Mouse (Mus musculus): ENCODE measurements around the gene Nap1l2.
"Not testable (repeated sequence)": the region's sequence is repeated elsewhere in the genome, so short reads cannot be mapped to it uniquely, and the experiment has no call there.

Gene Nap1l2

DNA sequence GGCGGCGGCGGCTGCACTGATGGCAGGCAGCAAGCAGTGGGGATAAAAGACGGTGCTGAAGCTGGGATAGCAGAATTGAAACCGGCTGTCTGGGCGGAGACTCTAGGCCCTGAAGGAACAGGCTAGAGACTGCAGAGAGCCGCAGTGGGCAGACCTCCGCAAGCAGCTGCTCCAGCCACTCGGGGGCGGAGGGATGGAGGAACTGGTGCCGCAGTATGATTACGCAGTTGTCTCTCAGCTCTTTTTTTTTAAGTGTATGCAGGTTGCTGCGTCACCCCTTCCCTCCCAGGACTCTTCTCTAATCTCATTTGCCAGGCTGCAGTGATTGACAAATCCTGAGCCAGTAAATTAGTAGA, at the start of gene Nap1l2:
TSS of gene Nap1l2 (minus strand) at position 210 of the 356 bp plus-strand sequence.
- DNase-seq (ENCODE audit: low spot score in 2 of 2) = peak; percentile 38 to 59

DNA sequence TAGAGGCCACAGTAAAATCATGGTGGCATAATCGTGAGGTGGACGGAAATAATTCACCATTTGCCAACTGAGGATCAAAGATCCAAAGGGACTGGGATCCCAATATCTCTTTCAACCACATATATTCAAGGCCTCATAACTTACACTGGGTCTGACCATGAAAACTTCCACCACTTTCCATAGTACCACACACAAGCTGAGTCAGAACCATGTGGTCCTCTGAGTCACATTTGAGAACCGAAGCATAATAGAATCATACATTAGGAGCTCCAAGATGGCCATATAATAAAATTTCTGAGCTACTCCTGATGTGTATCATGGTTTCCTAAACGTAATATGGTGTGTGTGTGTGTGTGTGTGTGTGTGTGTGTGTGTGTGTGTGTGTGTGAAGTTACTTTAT, 28.8 kb upstream of the Nap1l2 start:
- DNase-seq (ENCODE audit: low spot score in 2 of 2) = no peak

- DNase-seq (ENCODE audit: low spot score in 2 of 2) = no peak
These were observed 389 bp upstream of the Nap1l2 start for GRCm38 (mm10) chrX:103186829-103187228.

DNA sequence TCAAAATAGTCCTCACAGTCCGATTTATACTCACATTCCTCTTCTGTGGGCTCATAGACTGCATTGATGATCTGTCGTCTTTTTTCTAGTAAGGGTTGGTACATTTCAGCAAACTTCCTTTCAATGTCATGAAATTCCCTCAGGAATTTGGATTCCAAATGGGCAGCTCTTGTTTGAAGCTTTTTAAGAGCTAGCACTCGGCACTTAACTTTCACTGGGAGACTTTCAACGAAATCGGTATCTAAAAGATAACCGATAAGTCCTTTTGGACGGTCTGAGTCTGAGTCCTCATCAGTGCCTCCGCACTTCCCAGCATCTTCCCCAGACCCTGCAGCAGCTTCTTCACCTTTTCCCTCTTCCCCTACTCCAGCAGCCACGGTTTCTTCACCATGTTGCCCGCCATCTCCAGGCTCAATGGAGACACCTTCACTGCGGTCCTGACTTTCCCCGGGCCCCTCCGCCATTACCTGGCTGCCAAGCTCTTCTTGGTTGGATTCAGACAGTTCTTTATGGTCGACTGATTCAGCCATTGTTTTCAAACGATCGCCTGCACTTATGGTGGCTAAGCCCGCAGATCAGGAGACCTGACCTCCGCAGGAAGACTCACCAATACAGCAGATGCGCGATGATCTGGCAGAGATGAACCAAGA, 534 bp downstream of the Nap1l2 start:
- no peak for DNase-seq (ENCODE audit: low spot score in 2 of 2)

GRCm38 (mm10) chrX:103183536-103183935, 2.9 kb downstream of the Nap1l2 start:
- no peak for DNase-seq (ENCODE audit: low spot score in 2 of 2)

DNA sequence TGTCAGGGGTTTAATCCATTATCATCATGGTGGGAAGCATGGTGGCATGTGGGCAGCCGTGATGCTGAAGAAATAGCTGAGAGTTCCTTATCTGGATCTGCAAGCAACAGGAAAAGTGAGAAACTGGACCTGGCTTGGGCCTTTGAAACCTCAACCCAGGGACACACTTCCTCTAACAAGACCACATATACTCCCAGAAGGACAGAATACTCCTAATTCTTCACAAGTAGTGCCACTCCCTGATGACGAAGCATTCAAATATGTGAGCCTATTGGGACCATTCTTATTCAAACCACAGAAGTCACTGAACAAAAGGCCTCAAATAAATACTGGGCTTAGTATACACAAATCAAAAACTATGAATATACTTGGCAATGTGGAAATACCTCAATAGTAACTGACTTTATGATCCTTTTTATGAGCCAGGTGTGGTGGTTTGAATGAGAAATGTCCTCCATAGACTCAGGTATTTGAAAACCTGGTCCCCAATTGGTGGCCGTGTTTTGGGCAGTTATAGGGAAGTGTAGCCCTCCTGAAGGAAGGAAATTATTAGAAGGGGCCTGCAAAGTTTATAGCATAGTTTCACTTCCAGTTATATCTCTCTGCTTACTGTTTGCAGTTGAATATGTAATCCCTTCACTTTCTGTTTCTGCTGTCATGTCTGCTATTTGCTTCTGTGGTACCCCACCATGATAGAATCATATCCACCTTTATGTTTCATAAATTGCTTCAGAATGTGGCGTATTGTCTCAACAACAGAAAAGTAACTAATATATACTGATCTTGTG, 6.5 kb downstream of the Nap1l2 start:
- no peak for DNase-seq (ENCODE audit: low spot score in 2 of 2)

- not testable (repeated sequence) for DNase-seq (ENCODE audit: low spot score in 2 of 2)
These were observed 21.4 kb downstream of the Nap1l2 start for GRCm38 (mm10) chrX:103164948-103165605.

GRCm38 (mm10) chrX:103156134-103156533, 30.3 kb downstream of the Nap1l2 start:
- DNase-seq (ENCODE audit: low spot score in 2 of 2) = no peak

DNA sequence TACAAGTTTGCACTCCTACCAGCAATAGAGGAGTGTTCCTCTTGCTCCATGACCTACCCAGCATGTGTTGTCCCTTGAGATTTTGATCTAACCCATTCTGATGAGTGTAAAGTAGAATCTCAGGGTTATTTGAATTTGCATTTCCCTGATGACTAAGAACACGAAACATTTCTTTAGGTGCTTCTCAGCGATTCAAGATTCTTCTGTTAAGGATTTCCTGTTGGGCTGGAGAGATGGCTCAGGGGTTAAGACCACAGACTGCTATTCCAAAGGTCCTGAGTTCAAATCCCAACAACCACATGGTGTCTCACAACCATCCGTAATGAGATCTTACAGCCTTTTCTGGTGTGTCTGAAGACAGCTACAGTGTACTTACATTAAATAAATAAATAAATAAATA, 47.9 kb downstream of the Nap1l2 start:
- DNase-seq (ENCODE audit: low spot score in 2 of 2) = no peak

Data from frontal cortex, postnatal 25 days (tissue).